Mouse (Mus musculus): ENCODE data around the gene Lrpprc. TPM values are rescaled to one million over a fixed set of nuclear protein-coding genes. Genes with fewer than 3 reads are reported as not detected.
"Not testable (repeated sequence)": the region's sequence is repeated elsewhere in the genome, so short reads cannot be mapped to it uniquely, and the experiment has no call there.

Lrpprc gene
- 5.3 and 7.0 TPM in 2 replicates for polyA plus RNA-seq (2012; rRNA removed)

- under 1% methylated on average over 49 of the region's 51 CpGs for WGBS
- TF ChIP-seq CTCF (IDR thresholded peaks at IDR 0.05; ENCODE audit: insufficient read depth, low read length) = no peak
- TF ChIP-seq POLR2A (IDR thresholded peaks at IDR 0.05; ENCODE audit: borderline replicate concordance, extremely low read depth, low read depth, low read length) = peak; percentile 67; the same call in 1 of the 2 replicates
These were observed at the start of gene Lrpprc for GRCm38 (mm10) chr17:84790447-84791098. Gene Lrpprc, minus strand, starts transcription at chr17:84790789.

GRCm38 (mm10) chr17:84837780-84838179 lies 47.2 kb upstream of the Lrpprc start:
- Histone ChIP-seq H3K4me1 (ENCODE audit: control insufficient read depth, insufficient read depth, low read length) (no peaks in the 10 kb centered on the region), H3K4me3 (replicated peaks; ENCODE audit: extremely low read depth, low read depth, low read length) (no peak overlapping the region)
- 1% methylated on average over 3 of the region's 3 CpGs for WGBS
- no peak for TF ChIP-seq POLR2A (IDR thresholded peaks at IDR 0.05; ENCODE audit: borderline replicate concordance, extremely low read depth, low read depth, low read length)
- TF ChIP-seq CTCF (IDR thresholded peaks at IDR 0.05; ENCODE audit: insufficient read depth, low read length) = peak; percentile 89
- peak; percentile 48 for DNase-seq

More at GRCm38 (mm10) chr17:84790447-84791098, at the start of gene Lrpprc:
- Histone ChIP-seq H3K4me3 (replicated peaks; ENCODE audit: extremely low read depth, low read depth, low read length) (peak within 1 kb of the TSS; percentile 86), H3K4me1 (ENCODE audit: control insufficient read depth, insufficient read depth, low read length) (peaks cover 5% of the 10 kb centered on the region)
- DNase-seq = peak; percentile 97

DNA sequence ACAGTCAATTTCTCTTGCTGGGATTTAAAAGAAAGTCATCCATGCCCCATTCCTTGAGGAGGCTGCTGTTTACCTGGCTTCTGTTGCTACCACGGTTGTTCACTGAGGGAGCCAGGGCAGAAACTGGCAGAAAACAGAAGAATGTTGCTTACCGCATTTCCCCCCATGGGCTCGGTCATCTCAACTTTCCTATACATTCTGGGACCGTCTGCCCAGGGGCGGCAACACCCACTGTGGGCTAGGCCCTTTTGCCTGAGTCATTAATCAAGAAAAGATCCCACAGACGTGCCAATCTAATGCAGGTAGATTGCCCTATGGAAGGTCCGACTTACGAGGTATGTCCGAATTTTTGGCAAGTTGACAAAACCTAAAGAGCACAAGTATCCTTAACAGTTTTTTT lies 44.7 kb upstream of the Lrpprc start:
- 75% methylated on average over 9 of the region's 9 CpGs for WGBS
- DNase-seq = no peak
- Histone ChIP-seq H3K4me1 (ENCODE audit: control insufficient read depth, insufficient read depth, low read length) (no peaks in the 10 kb centered on the region), H3K4me3 (replicated peaks; ENCODE audit: extremely low read depth, low read depth, low read length) (no peak overlapping the region)
- TF ChIP-seq POLR2A (IDR thresholded peaks at IDR 0.05; ENCODE audit: borderline replicate concordance, extremely low read depth, low read depth, low read length) = no peak
- no peak for TF ChIP-seq CTCF (IDR thresholded peaks at IDR 0.05; ENCODE audit: insufficient read depth, low read length)

- WGBS = 70% methylated on average over 8 of the region's 8 CpGs
These were observed 41.8 kb upstream of the Lrpprc start for GRCm38 (mm10) chr17:84832346-84832745.

GRCm38 (mm10) chr17:84828301-84828700 lies 37.7 kb upstream of the Lrpprc start:
- no peak overlapping the region for H3K4me3 ChIP-seq (replicated peaks; ENCODE audit: extremely low read depth, low read depth, low read length)
- no peaks in the 10 kb centered on the region for H3K4me1 ChIP-seq (ENCODE audit: control insufficient read depth, insufficient read depth, low read length)
- no peak for DNase-seq
- WGBS = 87% methylated on average over 6 of the region's 6 CpGs
- TF ChIP-seq POLR2A (IDR thresholded peaks at IDR 0.05; ENCODE audit: borderline replicate concordance, extremely low read depth, low read depth, low read length) = no peak
- TF ChIP-seq CTCF (IDR thresholded peaks at IDR 0.05; ENCODE audit: insufficient read depth, low read length) = no peak

More at GRCm38 (mm10) chr17:84832346-84832745, 41.8 kb upstream of the Lrpprc start:
- Histone ChIP-seq H3K4me1 (ENCODE audit: control insufficient read depth, insufficient read depth, low read length) (no peaks in the 10 kb centered on the region), H3K4me3 (replicated peaks; ENCODE audit: extremely low read depth, low read depth, low read length) (no peak overlapping the region)
- TF ChIP-seq POLR2A (IDR thresholded peaks at IDR 0.05; ENCODE audit: borderline replicate concordance, extremely low read depth, low read depth, low read length) (no peak), CTCF (IDR thresholded peaks at IDR 0.05; ENCODE audit: insufficient read depth, low read length) (no peak)
- DNase-seq = no peak

DNA sequence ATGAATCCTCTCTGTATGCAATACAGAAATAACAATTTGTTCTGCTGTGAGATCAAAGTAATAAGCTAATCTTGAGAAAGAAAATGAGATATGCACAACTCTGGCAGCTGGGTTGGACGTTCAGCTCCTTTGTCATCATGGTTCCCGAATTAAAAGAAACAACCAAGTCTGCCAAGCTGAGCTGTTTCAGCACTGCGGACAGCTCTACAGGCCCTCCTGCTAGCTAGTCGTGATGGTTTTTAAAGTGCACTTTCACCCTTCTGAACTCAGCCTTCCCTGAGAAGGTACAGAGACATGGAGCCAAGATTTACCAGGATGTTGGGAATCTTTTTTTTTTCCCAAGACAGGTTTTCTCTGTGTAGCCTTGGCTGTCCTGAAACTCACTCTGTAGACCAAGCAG lies 30.0 kb upstream of the Lrpprc start:
- DNase-seq = no peak
- TF ChIP-seq POLR2A (IDR thresholded peaks at IDR 0.05; ENCODE audit: borderline replicate concordance, extremely low read depth, low read depth, low read length) (no peak), CTCF (IDR thresholded peaks at IDR 0.05; ENCODE audit: insufficient read depth, low read length) (no peak)
- H3K4me1 ChIP-seq (ENCODE audit: control insufficient read depth, insufficient read depth, low read length) = no peaks in the 10 kb centered on the region
- 14% methylated on average over 4 of the region's 4 CpGs for WGBS
- H3K4me3 ChIP-seq (replicated peaks; ENCODE audit: extremely low read depth, low read depth, low read length) = no peak overlapping the region

DNA sequence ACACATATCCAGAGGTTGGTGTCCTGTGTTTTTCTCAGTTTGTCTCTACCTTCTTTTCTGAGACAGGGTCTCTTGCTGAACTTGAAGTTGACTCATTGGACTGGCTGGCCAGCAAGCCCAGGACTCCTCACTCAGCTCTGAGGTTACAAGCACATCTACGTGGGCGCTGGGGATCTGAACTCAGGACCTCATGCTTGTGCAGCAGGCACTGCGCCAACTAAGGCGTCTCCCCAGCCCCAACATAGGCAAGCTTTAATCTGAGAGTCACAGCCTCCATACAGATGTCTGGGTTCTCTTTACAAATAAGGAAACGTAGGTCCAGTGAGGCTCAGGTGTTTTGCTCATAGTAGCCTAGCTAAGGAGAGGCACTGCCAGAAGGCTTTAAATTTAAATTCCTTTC lies 27.8 kb upstream of the Lrpprc start:
- no peak for DNase-seq
- WGBS = 76% methylated on average over 5 of the region's 5 CpGs
- H3K4me3 ChIP-seq (replicated peaks; ENCODE audit: extremely low read depth, low read depth, low read length) = no peak overlapping the region
- TF ChIP-seq CTCF (IDR thresholded peaks at IDR 0.05; ENCODE audit: insufficient read depth, low read length) (no peak), POLR2A (IDR thresholded peaks at IDR 0.05; ENCODE audit: borderline replicate concordance, extremely low read depth, low read depth, low read length) (no peak)
- no peaks in the 10 kb centered on the region for H3K4me1 ChIP-seq (ENCODE audit: control insufficient read depth, insufficient read depth, low read length)

- 66% methylated on average over 9 of the region's 9 CpGs for WGBS
These were observed 25.4 kb upstream of the Lrpprc start for GRCm38 (mm10) chr17:84816014-84816461.

DNA sequence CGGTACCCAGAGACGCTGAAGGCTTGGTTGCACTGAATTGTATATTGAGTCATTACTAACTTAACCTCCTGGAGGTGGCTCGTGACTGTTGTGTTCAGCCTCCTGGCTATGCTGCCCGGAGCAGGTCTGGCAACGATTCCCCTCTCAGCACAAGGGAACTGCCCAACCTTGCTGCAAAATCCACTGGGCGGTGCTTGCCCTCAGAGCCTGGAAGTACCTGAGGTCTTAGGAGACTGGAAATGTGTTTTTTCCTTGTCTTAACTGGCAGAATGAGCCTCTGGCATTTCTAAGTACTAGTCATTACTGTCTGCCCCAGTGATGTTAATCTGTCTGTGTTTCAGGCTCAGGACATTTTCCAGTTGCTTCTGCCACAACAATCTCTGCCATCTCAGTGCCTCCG lies 24.3 kb upstream of the Lrpprc start:
- TF ChIP-seq POLR2A (IDR thresholded peaks at IDR 0.05; ENCODE audit: borderline replicate concordance, extremely low read depth, low read depth, low read length) = no peak
- TF ChIP-seq CTCF (IDR thresholded peaks at IDR 0.05; ENCODE audit: insufficient read depth, low read length) = no peak
- no peaks in the 10 kb centered on the region for H3K4me1 ChIP-seq (ENCODE audit: control insufficient read depth, insufficient read depth, low read length)
- DNase-seq = no peak
- WGBS = 67% methylated on average over 7 of the region's 7 CpGs
- H3K4me3 ChIP-seq (replicated peaks; ENCODE audit: extremely low read depth, low read depth, low read length) = no peak overlapping the region

More at GRCm38 (mm10) chr17:84816014-84816461, 25.4 kb upstream of the Lrpprc start:
- DNase-seq = no peak
- Histone ChIP-seq H3K4me3 (replicated peaks; ENCODE audit: extremely low read depth, low read depth, low read length) (no peak overlapping the region), H3K4me1 (ENCODE audit: control insufficient read depth, insufficient read depth, low read length) (no peaks in the 10 kb centered on the region)
- no peak for TF ChIP-seq POLR2A (IDR thresholded peaks at IDR 0.05; ENCODE audit: borderline replicate concordance, extremely low read depth, low read depth, low read length)
- TF ChIP-seq CTCF (IDR thresholded peaks at IDR 0.05; ENCODE audit: insufficient read depth, low read length) = no peak

GRCm38 (mm10) chr17:84814192-84814591 lies 23.6 kb upstream of the Lrpprc start:
- WGBS = 74% methylated on average over 14 of the region's 14 CpGs
- H3K4me1 ChIP-seq (ENCODE audit: control insufficient read depth, insufficient read depth, low read length); DNase-seq; H3K4me3 ChIP-seq (replicated peaks; ENCODE audit: extremely low read depth, low read depth, low read length): not testable (repeated sequence)

Measured in lung, adult 2 months (tissue).